ENCODE assay signal across 11 mouse cellular contexts in genomic region chr7:141371942-141372595, GRCm38 (mm10). TPM values are rescaled to one million over a fixed set of nuclear protein-coding genes. Genes with fewer than 3 reads are reported as not detected.
DNase-seq lines count a peak whose midpoint lies in the region; ATAC-seq and TF ChIP-seq lines count a peak whose summit lies in the region.
"Had no signal": no experiment of that assay in that cellular context is flagged by ENCODE, and none has a peak within 500 bp of the region (broad histone marks: within the 10 kb centered on the region; RNA-seq: fewer than 3 reads in every experiment).

No protein-coding gene starts in this region.

- H3K4me1 ChIP-seq in kidney, adult 2 months (ENCODE audit: control insufficient read depth, insufficient read depth, low read length): peaks cover 3% of the 10 kb centered on the region; the same call in 1 of the 2 replicates
- no peaks in the 10 kb centered on the region for H3K4me1 ChIP-seq in ES-Bruce4 (ENCODE audit: control insufficient read depth, insufficient read depth, low read length)
- peaks cover 3% of the 10 kb centered on the region; the same call in 1 of the 2 replicates for H3K4me1 ChIP-seq in embryonic fibroblast, embryonic 13.5 days (ENCODE audit: control insufficient read depth, insufficient read depth, low read length)
- H3K4me1 ChIP-seq: forebrain, embryonic 13.5 days had no signal

- H3K9ac ChIP-seq in ES-Bruce4 (ENCODE audit: low read depth, poor library complexity, severe bottlenecking): peak overlapping the region; percentile 63
- H3K9ac ChIP-seq: forebrain, embryonic 13.5 days had no signal

- no peak overlapping the region for H3K4me3 ChIP-seq in kidney, adult 2 months (ENCODE audit: insufficient read depth, low read depth, low read length)
- H3K4me3 ChIP-seq in ES-Bruce4 (ENCODE audit: low read depth, low read length): no peak overlapping the region
- no peak overlapping the region for H3K4me3 ChIP-seq in embryonic fibroblast, embryonic 13.5 days (ENCODE audit: insufficient read depth, low read length)
- H3K4me3 ChIP-seq: forebrain, embryonic 13.5 days had no signal

- H3K9me3 ChIP-seq in ES-Bruce4 (replicated peaks; ENCODE audit: control insufficient read depth, insufficient read depth, low read length, poor library complexity, severe bottlenecking): no peaks in the 10 kb centered on the region
- H3K9me3 ChIP-seq: forebrain, embryonic 13.5 days had no signal

- TF ChIP-seq POLR2A in kidney, adult 2 months (IDR thresholded peaks at IDR 0.05; ENCODE audit: low read depth, low read length): no peak
- no peak for TF ChIP-seq POLR2A in ES-Bruce4 (IDR thresholded peaks at IDR 0.05; ENCODE audit: insufficient read depth, low read length)
- TF ChIP-seq POLR2A in embryonic fibroblast, embryonic 13.5 days (IDR thresholded peaks at IDR 0.05; ENCODE audit: low read depth, low read length): no peak

- peak; percentile 65 for DNase-seq in kidney, adult 2 months
- no peak for DNase-seq in kidney, postnatal 10 days
- no peak for DNase-seq in left cerebral cortex, adult 9 months (ENCODE audit: low spot score in 2 of 2)
- DNase-seq in ovary, adult 18-20 months (ENCODE audit: low spot score): no peak
- DNase-seq in right cerebral cortex, adult 18-20 months: no peak
- DNase-seq: lung, postnatal 10 days had no signal

- no peak for TF ChIP-seq CTCF in kidney, adult 2 months (conservative IDR thresholded peaks at IDR 0.05; ENCODE audit: insufficient read depth, insufficient read length, low read depth, low read length)
- no peak for TF ChIP-seq CTCF in ES-Bruce4 (IDR thresholded peaks at IDR 0.05; ENCODE audit: low read depth, low read length)
- TF ChIP-seq CTCF in embryonic fibroblast, embryonic 13.5 days (IDR thresholded peaks at IDR 0.05; ENCODE audit: borderline replicate concordance, insufficient read depth, low read length): no peak

- no peaks in the 10 kb centered on the region for H3K27me3 ChIP-seq in kidney, adult 2 months (replicated peaks; ENCODE audit: control insufficient read depth, insufficient read depth, low read length)
- no peaks in the 10 kb centered on the region for H3K27me3 ChIP-seq in ES-Bruce4 (ENCODE audit: control insufficient read depth, insufficient read depth, low read length, poor library complexity, severe bottlenecking)
- H3K27me3 ChIP-seq: forebrain, embryonic 13.5 days had no signal

- no peaks in the 10 kb centered on the region for H3K36me3 ChIP-seq in kidney, adult 2 months (ENCODE audit: control insufficient read depth, insufficient read depth, low read length)
- H3K36me3 ChIP-seq in ES-Bruce4 (ENCODE audit: control insufficient read depth, insufficient read depth, low read length, poor library complexity, severe bottlenecking): no peaks in the 10 kb centered on the region

- TF ChIP-seq EP300 in ES-Bruce4 (IDR thresholded peaks at IDR 0.05; ENCODE audit: insufficient read depth, low read depth, low read length): peak; percentile 68; the same call in 1 of the 2 replicates

- peak; percentile 87 for ATAC-seq in monocyte, adult 5-6 weeks (replicated peaks; ENCODE audit: insufficient number of reproducible peaks, low FRiP score, low TSS enrichment, poor library complexity, severe bottlenecking)
- ATAC-seq: forebrain, embryonic 13.5 days; hindbrain, embryonic 16.5 days had no signal

- H3K27ac ChIP-seq in kidney, adult 2 months (ENCODE audit: insufficient read depth, low read depth, low read length): peak overlapping the region; percentile 47
- H3K27ac ChIP-seq in ES-Bruce4 (ENCODE audit: insufficient read depth, low read length): peak overlapping the region; percentile 91
- H3K27ac ChIP-seq in embryonic fibroblast, embryonic 13.5 days (ENCODE audit: insufficient read depth, low read length): peak overlapping the region; percentile 98
- H3K27ac ChIP-seq: forebrain, embryonic 13.5 days had no signal

- 28% methylated on average over 6 of the region's 6 CpGs for WGBS in kidney, adult 2 months

RNA-seq across cellular contexts. Expression of gene Taldo1, which starts 19.9 kb away (rescaled TPM):
- 321 and 366 TPM in 2 replicates for polyA plus RNA-seq in kidney, adult 2 months (2012; rRNA removed)
- polyA plus RNA-seq in ES-Bruce4 (2011; ENCODE audit: insufficient read depth, insufficient read length, low read depth, missing spikeins): 210 and 226 TPM in 2 replicates
- polyA plus RNA-seq in embryonic fibroblast, embryonic 13.5 days (2011; ENCODE audit: insufficient read length, low read depth, missing spikeins): 93.0 and 121 TPM in 2 replicates
- total RNA-seq in monocyte, adult 5-6 weeks (2017): 548 to 1,201 TPM (median 1,116 TPM) in 3 replicates

RNA-seq across cellular contexts. Expression of gene Eps8l2, which starts 33.4 kb away (rescaled TPM):
- polyA plus RNA-seq in kidney, adult 2 months (2012; rRNA removed): 245 and 297 TPM in 2 replicates
- 39.8 and 46.0 TPM in 2 replicates for polyA plus RNA-seq in ES-Bruce4 (2011; ENCODE audit: insufficient read depth, insufficient read length, low read depth, missing spikeins)
- 4.2 and 9.1 TPM in 2 replicates for polyA plus RNA-seq in embryonic fibroblast, embryonic 13.5 days (2011; ENCODE audit: insufficient read length, low read depth, missing spikeins)
- total RNA-seq in monocyte, adult 5-6 weeks (2017): not detected in 3 replicates

RNA-seq across cellular contexts. Expression of gene Gatd1, which starts 41.9 kb away (rescaled TPM):
- polyA plus RNA-seq in kidney, adult 2 months (2012; rRNA removed): 51.7 and 58.4 TPM in 2 replicates
- polyA plus RNA-seq in ES-Bruce4 (2011; ENCODE audit: insufficient read depth, insufficient read length, low read depth, missing spikeins): 36.7 and 45.4 TPM in 2 replicates
- 30.5 and 41.5 TPM in 2 replicates for polyA plus RNA-seq in embryonic fibroblast, embryonic 13.5 days (2011; ENCODE audit: insufficient read length, low read depth, missing spikeins)
- 11.4 to 15.3 TPM (median 14.6 TPM) in 3 replicates for total RNA-seq in monocyte, adult 5-6 weeks (2017)

RNA-seq across cellular contexts. Expression of gene Tmem80, which starts 44.5 kb away (rescaled TPM):
- polyA plus RNA-seq in kidney, adult 2 months (2012; rRNA removed): 53.7 and 61.4 TPM in 2 replicates
- 7.0 and 8.2 TPM in 2 replicates for polyA plus RNA-seq in ES-Bruce4 (2011; ENCODE audit: insufficient read depth, insufficient read length, low read depth, missing spikeins)
- 24.6 and 25.4 TPM in 2 replicates for polyA plus RNA-seq in embryonic fibroblast, embryonic 13.5 days (2011; ENCODE audit: insufficient read length, low read depth, missing spikeins)
- total RNA-seq in monocyte, adult 5-6 weeks (2017): 2.8 to 16.3 TPM (median 7.1 TPM) in 3 replicates

RNA-seq across cellular contexts. Expression of gene Deaf1, which starts 44.6 kb away (rescaled TPM):
- 25.4 and 26.8 TPM in 2 replicates for polyA plus RNA-seq in kidney, adult 2 months (2012; rRNA removed)
- polyA plus RNA-seq in ES-Bruce4 (2011; ENCODE audit: insufficient read depth, insufficient read length, low read depth, missing spikeins): 79.2 and 79.4 TPM in 2 replicates
- 30.5 and 37.2 TPM in 2 replicates for polyA plus RNA-seq in embryonic fibroblast, embryonic 13.5 days (2011; ENCODE audit: insufficient read length, low read depth, missing spikeins)
- 10.2 to 21.2 TPM (median 16.0 TPM) in 3 replicates for total RNA-seq in monocyte, adult 5-6 weeks (2017)

Comparison
In these comparisons a context has a peak if more than half of its experiments do, and no peak if none do; other contexts are left out.
1. H3K27ac ChIP-seq: peak in every context shown above with its lines; median percentile 98 in embryonic fibroblast, embryonic 13.5 days; 91 in ES-Bruce4; 47 in kidney, adult 2 months.